Mouse (Mus musculus) lung, adult 2 months (tissue): Measurements from ENCODE around the gene Rpia.

ENCODE experiments used
- CTCF ChIP-seq: fragments of 200-500 bp; IDR thresholded peaks from 2 replicates; pipeline ENCODE4 v1.5.1; 2011; ENCODE audit warnings: mild to moderate bottlenecking, low read length, control low read depth; ENCODE audit not compliant: insufficient read depth
- POLR2A ChIP-seq: fragments of 200-500 bp; IDR thresholded peaks from 2 replicates; pipeline ENCODE4 v1.6.1; 2011; ENCODE audit warnings: low read depth, mild to moderate bottlenecking, control low read depth, low read length, borderline replicate concordance; ENCODE audit errors: extremely low read depth

- TF ChIP-seq CTCF (no peak), POLR2A (no peak)
Measured at GRCm38 (mm10) chr6:70764551-70764950, 27.5 kb downstream of the Rpia start.
